8 mouse cellular contexts compared by ENCODE assay signal in genomic region chr4:106785753-106786540, GRCm38 (mm10). TPM values are rescaled to one million over a fixed set of nuclear protein-coding genes. Genes with fewer than 3 reads are reported as not detected.
DNase-seq lines count a peak whose midpoint lies in the region; ATAC-seq lines count a peak whose summit lies in the region.

No protein-coding gene starts in this region.

- peak overlapping the region; percentile 31; the same call in 1 of the 2 replicates for H3K9ac ChIP-seq in embryonic facial prominence, embryonic 14.5 days (ENCODE audit: low read depth, low read length)
- H3K9ac ChIP-seq in stomach, embryonic 16.5 days (ENCODE audit: low read length): peak overlapping the region; percentile 63

- 7% methylated on average over 2 of the region's 5 CpGs for WGBS in embryonic facial prominence, embryonic 14.5 days
- 23% methylated on average over 3 of the region's 5 CpGs for WGBS in stomach, embryonic 16.5 days

- peak; percentile 84 for ATAC-seq in embryonic facial prominence, embryonic 14.5 days (ENCODE audit: low read depth)
- peak; percentile 59; the same call in 1 of the 2 replicates for ATAC-seq in stomach, embryonic 16.5 days (ENCODE audit: insufficient read depth, low FRiP score)

- no peak overlapping the region for H3K4me2 ChIP-seq in embryonic facial prominence, embryonic 14.5 days (ENCODE audit: low read depth, low read length)
- H3K4me2 ChIP-seq in stomach, embryonic 16.5 days (ENCODE audit: low read depth, low read length): no peak overlapping the region

- peak overlapping the region; percentile 94 for H3K27ac ChIP-seq in embryonic facial prominence, embryonic 14.5 days (replicated peaks; ENCODE audit: low read depth, low read length)
- peak overlapping the region; percentile 87 for H3K27ac ChIP-seq in stomach, embryonic 16.5 days (ENCODE audit: low read length)

- no peaks in the 10 kb centered on the region for H3K27me3 ChIP-seq in embryonic facial prominence, embryonic 14.5 days (replicated peaks; ENCODE audit: control insufficient read depth, insufficient read depth, low read length)
- H3K27me3 ChIP-seq in stomach, embryonic 16.5 days (ENCODE audit: control insufficient read depth, insufficient read depth, low read length): no peaks in the 10 kb centered on the region

- peaks cover 60% of the 10 kb centered on the region for H3K4me1 ChIP-seq in embryonic facial prominence, embryonic 14.5 days (ENCODE audit: control insufficient read depth, insufficient read depth, low read length)
- peaks cover 18% of the 10 kb centered on the region for H3K4me1 ChIP-seq in stomach, embryonic 16.5 days (ENCODE audit: control insufficient read depth, insufficient read depth, low read length)

- no peak overlapping the region for H3K4me3 ChIP-seq in embryonic facial prominence, embryonic 14.5 days (ENCODE audit: low read depth, low read length)
- H3K4me3 ChIP-seq in stomach, embryonic 16.5 days (replicated peaks; ENCODE audit: low read length): no peak overlapping the region

- no peaks in the 10 kb centered on the region for H3K36me3 ChIP-seq in embryonic facial prominence, embryonic 14.5 days (ENCODE audit: control insufficient read depth, insufficient read depth, low read length)
- no peaks in the 10 kb centered on the region for H3K36me3 ChIP-seq in stomach, embryonic 16.5 days (ENCODE audit: control insufficient read depth, insufficient read depth, low read length)

- H3K9me3 ChIP-seq in embryonic facial prominence, embryonic 14.5 days (ENCODE audit: control insufficient read depth, low read length): no peaks in the 10 kb centered on the region
- H3K9me3 ChIP-seq in stomach, embryonic 16.5 days (replicated peaks; ENCODE audit: control insufficient read depth, low read length): no peaks in the 10 kb centered on the region

- intact Hi-C loops in heart, postnatal 25 days (cut with DNase I): no loop called here

- peak; percentile 20 for DNase-seq in thymus, postnatal 14 days
- DNase-seq in thymus, postnatal 36 days: no peak
- DNase-seq in embryonic facial prominence, embryonic 14.5 days (ENCODE audit: low spot score): peak; percentile 89
- peak; percentile 27 for DNase-seq in heart, postnatal 25 days (ENCODE audit: low spot score)
- peak; percentile 67 to 82 for DNase-seq in left cerebral cortex, adult 18-20 months (ENCODE audit: low spot score in 2 of 2)
- DNase-seq in mesoderm, embryonic 11.5 days (ENCODE audit: low read depth, low spot score): peak; percentile 82
- DNase-seq in adrenal gland, adult 2 months: no peak

RNA-seq across cellular contexts. Expression of gene Acot11, which starts 18.9 kb away (rescaled TPM):
- 4.1 and 4.2 TPM in 2 replicates for polyA plus RNA-seq in embryonic facial prominence, embryonic 14.5 days (2014; fragmentation: Nextera tagmentation; extraction: Ambion mirVana)
- total RNA-seq in heart, postnatal 25 days (2021): 10 to 100 TPM; 28.6 to 37.1 TPM
- 10 to 100 TPM; 35.0 to 57.5 TPM for total RNA-seq in left cerebral cortex, adult 18-20 months (2021)
- polyA plus RNA-seq in stomach, embryonic 16.5 days (2015; fragmentation: Nextera tagmentation; extraction: Ambion mirVana): 7.9 and 10.5 TPM in 2 replicates
- total RNA-seq in adrenal gland, adult 2 months (2021): 10 to 100 TPM; 46.7 to 84.2 TPM
- polyA plus RNA-seq in adrenal gland, adult 2 months (2012; rRNA removed): 21.2 and 23.2 TPM in 2 replicates

RNA-seq across cellular contexts. Expression of gene Fam151a, which starts 52.3 kb away (rescaled TPM):
- 0.17 and 0.49 TPM in 2 replicates for polyA plus RNA-seq in embryonic facial prominence, embryonic 14.5 days (2014; fragmentation: Nextera tagmentation; extraction: Ambion mirVana)
- total RNA-seq in heart, postnatal 25 days (2021): under 1 TPM; 0.39 to 0.64 TPM
- total RNA-seq in left cerebral cortex, adult 18-20 months (2021): not detected
- polyA plus RNA-seq in stomach, embryonic 16.5 days (2015; fragmentation: Nextera tagmentation; extraction: Ambion mirVana): 5.4 and 7.7 TPM in 2 replicates
- total RNA-seq in adrenal gland, adult 2 months (2021): under 1 TPM; 0.23 to 0.45 TPM
- polyA plus RNA-seq in adrenal gland, adult 2 months (2012; rRNA removed): 0.18 TPM in 1 of 2 replicates, not detected in the other

RNA-seq across cellular contexts. Expression of gene Mroh7, which starts 55.2 kb away (rescaled TPM):
- polyA plus RNA-seq in embryonic facial prominence, embryonic 14.5 days (2014; fragmentation: Nextera tagmentation; extraction: Ambion mirVana): 0.24 and 0.84 TPM in 2 replicates
- under 1 TPM; 0.08 to 0.22 TPM for total RNA-seq in heart, postnatal 25 days (2021)
- 1 to 10 TPM; 4.2 to 5.4 TPM for total RNA-seq in left cerebral cortex, adult 18-20 months (2021)
- 0.14 TPM in 1 of 2 replicates, not detected in the other for polyA plus RNA-seq in stomach, embryonic 16.5 days (2015; fragmentation: Nextera tagmentation; extraction: Ambion mirVana)
- total RNA-seq in adrenal gland, adult 2 months (2021): 1 to 10 TPM in 1 of 2 experiments, under 1 TPM in 1; 0.83 to 1.4 TPM
- 3.1 and 5.1 TPM in 2 replicates for polyA plus RNA-seq in adrenal gland, adult 2 months (2012; rRNA removed)

Comparison
In these comparisons a context has a peak if more than half of its experiments do, and no peak if none do; other contexts are left out.
1. DNase-seq: peak in thymus, postnatal 14 days (single experiment), embryonic facial prominence, embryonic 14.5 days (single experiment), heart, postnatal 25 days (single experiment), left cerebral cortex, adult 18-20 months (2 of 2) and mesoderm, embryonic 11.5 days (single experiment); none in thymus, postnatal 36 days (0 of 2) and adrenal gland, adult 2 months (single experiment).